Mouse (Mus musculus): ENCODE measurements around the gene Psd4. TPM values are rescaled to one million over a fixed set of nuclear protein-coding genes. Genes with fewer than 3 reads are reported as not detected.

The Psd4 gene
- polyA plus RNA-seq (2012; rRNA removed) = 20.1 and 23.3 TPM in 2 replicates

- DNase-seq (ENCODE audit: low read depth, low spot score) = peak; percentile 61
- WGBS = 2% methylated on average over 47 of the region's 47 CpGs
These were observed at the start of gene Psd4 for GRCm38 (mm10) chr2:24367030-24367894. Gene Psd4 (plus strand): TSS chr2:24367580.

GRCm38 (mm10) chr2:24317919-24318598 is 49.3 kb upstream of the Psd4 start:
- WGBS = 53% methylated on average over 4 of the region's 4 CpGs
- DNase-seq (ENCODE audit: low read depth, low spot score) = no peak

GRCm38 (mm10) chr2:24335333-24335732 is 32.0 kb upstream of the Psd4 start:
- no peak for DNase-seq (ENCODE audit: low read depth, low spot score)
- 12% methylated on average over 3 of the region's 3 CpGs for WGBS

GRCm38 (mm10) chr2:24336545-24336944 is 30.8 kb upstream of the Psd4 start, which contains the start of gene Il1rn:
Gene Il1rn (plus strand): TSS chr2:24336853.
- no peak for DNase-seq (ENCODE audit: low read depth, low spot score)
- WGBS = 20% methylated on average over 2 of the region's 2 CpGs

GRCm38 (mm10) chr2:24341395-24341885 is 25.9 kb upstream of the Psd4 start:
- DNase-seq (ENCODE audit: low read depth, low spot score) = no peak
- 63% methylated on average over 3 of the region's 3 CpGs for WGBS

GRCm38 (mm10) chr2:24344619-24345018 is 22.8 kb upstream of the Psd4 start:
- 70% methylated on average over 4 of the region's 4 CpGs for WGBS
- no peak for DNase-seq (ENCODE audit: low read depth, low spot score)

GRCm38 (mm10) chr2:24345056-24345455 is 22.3 kb upstream of the Psd4 start:
- 80% methylated on average over 8 of the region's 8 CpGs for WGBS

GRCm38 (mm10) chr2:24347926-24348325 is 19.5 kb upstream of the Psd4 start:
- 93% methylated on average over 1 of the region's 1 CpGs for WGBS
- DNase-seq (ENCODE audit: low read depth, low spot score) = no peak

More at GRCm38 (mm10) chr2:24345056-24345455, 22.3 kb upstream of the Psd4 start:
- DNase-seq (ENCODE audit: low read depth, low spot score) = no peak

- WGBS = 65% methylated on average over 2 of the region's 2 CpGs
- no peak for DNase-seq (ENCODE audit: low read depth, low spot score)
These were observed 16.2 kb upstream of the Psd4 start for GRCm38 (mm10) chr2:24351159-24351558.

- no peak for DNase-seq (ENCODE audit: low read depth, low spot score)
- WGBS = 92% methylated on average over 2 of the region's 2 CpGs
These were observed 14.3 kb upstream of the Psd4 start for GRCm38 (mm10) chr2:24353042-24353441.

GRCm38 (mm10) chr2:24357642-24358041 is 9.7 kb upstream of the Psd4 start:
- 10% methylated on average over 1 of the region's 1 CpGs for WGBS
- no peak for DNase-seq (ENCODE audit: low read depth, low spot score)

GRCm38 (mm10) chr2:24359347-24359746 is 8.0 kb upstream of the Psd4 start:
- WGBS = 61% methylated on average over 1 of the region's 1 CpGs

GRCm38 (mm10) chr2:24363818-24364217 is 3.6 kb upstream of the Psd4 start:
- no peak for DNase-seq (ENCODE audit: low read depth, low spot score)
- WGBS = 41% methylated on average over 3 of the region's 3 CpGs

More at GRCm38 (mm10) chr2:24359347-24359746, 8.0 kb upstream of the Psd4 start:
- no peak for DNase-seq (ENCODE audit: low read depth, low spot score)

- WGBS = 68% methylated on average over 12 of the region's 12 CpGs
- no peak for DNase-seq (ENCODE audit: low read depth, low spot score)
These were observed 985 bp upstream of the Psd4 start for GRCm38 (mm10) chr2:24366214-24366975.

GRCm38 (mm10) chr2:24367895-24368261 is 498 bp downstream of the Psd4 start:
- DNase-seq (ENCODE audit: low read depth, low spot score) = no peak
- WGBS = 21% methylated on average over 4 of the region's 4 CpGs

- peak; percentile 94 for DNase-seq (ENCODE audit: low read depth, low spot score)
- 33% methylated on average over 5 of the region's 5 CpGs for WGBS
These were observed 11.5 kb downstream of the Psd4 start for GRCm38 (mm10) chr2:24378747-24379450.

- no peak for DNase-seq (ENCODE audit: low read depth, low spot score)
- WGBS = 81% methylated on average over 9 of the region's 9 CpGs
These were observed 15.3 kb downstream of the Psd4 start for GRCm38 (mm10) chr2:24382456-24383230.

GRCm38 (mm10) chr2:24383636-24384035 is 16.3 kb downstream of the Psd4 start:
- WGBS = 29% methylated on average over 3 of the region's 3 CpGs
- no peak for DNase-seq (ENCODE audit: low read depth, low spot score)

- peak; percentile 70 for DNase-seq (ENCODE audit: low read depth, low spot score)
These were observed 17.0 kb downstream of the Psd4 start for GRCm38 (mm10) chr2:24384393-24384792.

Data from large intestine, adult 2 months (tissue).